Mouse (Mus musculus): ENCODE results near the gene Rhod.
"Not testable (repeated sequence)": the region's sequence is repeated elsewhere in the genome, so short reads cannot be mapped to it uniquely, and the experiment has no call there.

The Rhod gene

DNA sequence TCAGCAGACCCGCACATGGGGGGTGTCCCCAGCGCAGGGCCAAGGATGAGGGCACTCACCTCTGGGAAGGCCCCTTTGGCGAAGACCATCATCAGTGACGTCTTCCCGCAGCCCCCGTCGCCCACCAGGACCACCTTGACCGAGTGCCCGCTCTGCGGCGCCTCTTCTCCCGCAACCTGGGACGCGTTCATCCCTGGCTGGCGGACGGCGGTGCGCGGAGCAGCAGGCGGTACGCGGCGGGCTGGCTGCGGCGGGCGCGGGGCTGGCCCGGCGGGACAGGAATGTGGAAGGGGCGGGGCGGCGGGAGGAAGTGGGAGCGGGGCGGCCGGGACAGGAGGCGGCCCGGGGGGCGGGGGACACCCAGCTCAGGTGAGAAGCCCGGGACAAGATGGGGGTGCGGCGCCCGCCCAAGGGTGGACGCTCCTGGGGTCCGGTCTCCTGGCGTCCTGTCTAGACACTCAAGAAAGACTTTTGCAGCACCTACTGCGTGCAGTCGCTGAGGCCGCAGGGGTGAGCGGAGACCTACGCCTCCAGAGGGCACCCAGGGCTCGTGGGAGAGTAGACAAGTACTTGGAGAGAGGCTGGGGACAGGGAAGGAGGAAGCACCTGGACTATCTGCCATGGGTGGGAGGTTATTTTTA is at the start of gene Rhod:
Gene Rhod (minus strand): TSS at position 272 of the 641 bp plus-strand sequence.
- DNase-seq = peak; percentile 65 to 78

GRCm38 (mm10) chr19:4487877-4488276 is 48.6 kb upstream of the Rhod start:
- DNase-seq = no peak

GRCm38 (mm10) chr19:4485006-4485405 is 45.8 kb upstream of the Rhod start:
- peak in 1 of 2 experiments; percentile 20 for DNase-seq

DNA sequence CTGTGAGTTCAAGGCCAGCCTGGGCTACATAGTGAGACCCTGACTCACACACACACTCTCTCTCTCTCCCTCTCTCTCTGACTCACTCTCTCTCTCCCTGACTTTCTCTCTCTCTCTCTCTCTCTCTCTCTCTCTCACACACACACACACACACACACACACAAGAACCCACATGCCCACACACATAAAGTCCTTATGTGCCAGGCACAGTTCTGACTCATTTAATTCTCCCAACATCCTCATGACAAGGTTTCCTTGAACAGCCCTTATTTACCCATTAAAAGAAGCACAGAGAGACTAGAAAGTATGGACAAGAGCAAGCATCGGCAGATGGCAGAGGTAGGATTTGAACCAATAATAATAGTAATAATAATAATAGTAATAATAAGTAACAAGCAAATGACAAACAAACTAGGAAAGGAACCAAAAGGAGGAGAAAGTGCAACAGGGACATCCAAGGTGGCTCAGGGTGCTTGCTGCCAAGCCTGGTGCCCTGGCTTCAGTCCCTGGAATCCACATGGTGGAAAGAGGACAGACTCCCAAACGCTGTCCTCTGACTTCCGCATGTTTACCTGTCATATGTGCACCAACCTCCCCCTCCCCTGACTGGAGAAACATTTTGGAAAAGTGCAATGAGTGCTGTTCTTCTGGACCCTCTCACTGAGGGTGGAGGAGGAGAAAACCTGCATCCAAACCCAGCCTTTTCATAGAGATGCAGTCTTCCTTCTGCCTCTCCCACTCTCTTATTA is 43.1 kb upstream of the Rhod start:
- no peak for DNase-seq

DNA sequence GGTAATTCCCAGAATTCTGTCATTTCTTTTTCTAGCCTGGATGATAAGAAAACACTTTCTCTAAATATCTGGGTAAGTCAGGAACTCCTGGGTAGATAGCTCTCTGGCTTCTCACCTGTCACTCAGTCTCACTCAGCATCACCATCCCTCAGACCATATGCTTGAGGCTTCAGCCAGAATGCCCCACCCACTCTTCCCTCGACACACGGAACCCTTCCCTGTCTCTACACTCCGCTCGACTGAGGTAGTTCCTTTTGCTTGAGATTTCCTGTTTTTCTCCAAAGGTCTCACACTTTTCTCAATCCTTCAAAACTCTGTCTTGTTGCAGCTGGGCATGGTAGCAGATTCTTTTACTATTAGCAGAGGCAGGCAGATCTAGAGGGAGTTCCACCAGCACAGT is 42.1 kb upstream of the Rhod start:
- DNase-seq = no peak

DNA sequence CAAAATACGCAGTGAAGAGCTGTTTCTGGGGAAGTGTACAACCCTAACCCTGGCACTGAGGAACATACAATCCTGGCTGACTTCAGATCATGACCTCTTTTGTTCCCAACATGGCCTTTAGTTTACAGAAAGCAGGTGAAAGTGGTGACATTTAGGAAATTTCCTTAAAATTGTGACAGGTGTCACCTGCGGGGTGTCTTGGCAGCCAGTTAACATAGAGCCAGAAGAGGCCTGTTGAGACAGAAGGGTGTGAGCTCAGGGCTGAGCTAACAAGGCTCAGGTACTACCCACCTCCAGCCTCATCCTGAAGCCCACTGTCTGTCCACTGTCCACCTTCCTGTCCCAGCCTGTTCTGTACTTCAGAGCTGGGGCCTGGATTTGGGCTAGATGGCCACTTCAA is 40.8 kb upstream of the Rhod start:
- DNase-seq = no peak

DNA sequence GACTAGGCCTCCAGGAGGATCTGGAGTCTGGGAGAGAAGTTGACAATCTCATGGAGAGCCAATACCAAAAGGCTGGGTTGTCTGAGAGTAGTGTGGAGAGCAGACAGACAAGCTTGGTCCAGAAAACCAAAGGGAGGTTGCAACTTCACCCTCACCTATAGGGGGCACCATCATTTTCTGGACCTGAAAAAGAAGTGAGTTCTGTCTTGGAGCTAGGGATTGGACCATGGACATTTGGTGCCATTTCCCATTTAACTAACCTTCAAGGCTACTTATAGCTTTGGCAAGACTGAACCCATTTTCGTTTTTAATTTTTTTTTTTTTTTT is 38.9 kb upstream of the Rhod start:
- DNase-seq = no peak

- DNase-seq = no peak
These were observed 38.3 kb upstream of the Rhod start, which contains the start of gene Syt12 for GRCm38 (mm10) chr19:4477345-4478189. Syt12 (minus strand) TSS chr19:4477447.

DNA sequence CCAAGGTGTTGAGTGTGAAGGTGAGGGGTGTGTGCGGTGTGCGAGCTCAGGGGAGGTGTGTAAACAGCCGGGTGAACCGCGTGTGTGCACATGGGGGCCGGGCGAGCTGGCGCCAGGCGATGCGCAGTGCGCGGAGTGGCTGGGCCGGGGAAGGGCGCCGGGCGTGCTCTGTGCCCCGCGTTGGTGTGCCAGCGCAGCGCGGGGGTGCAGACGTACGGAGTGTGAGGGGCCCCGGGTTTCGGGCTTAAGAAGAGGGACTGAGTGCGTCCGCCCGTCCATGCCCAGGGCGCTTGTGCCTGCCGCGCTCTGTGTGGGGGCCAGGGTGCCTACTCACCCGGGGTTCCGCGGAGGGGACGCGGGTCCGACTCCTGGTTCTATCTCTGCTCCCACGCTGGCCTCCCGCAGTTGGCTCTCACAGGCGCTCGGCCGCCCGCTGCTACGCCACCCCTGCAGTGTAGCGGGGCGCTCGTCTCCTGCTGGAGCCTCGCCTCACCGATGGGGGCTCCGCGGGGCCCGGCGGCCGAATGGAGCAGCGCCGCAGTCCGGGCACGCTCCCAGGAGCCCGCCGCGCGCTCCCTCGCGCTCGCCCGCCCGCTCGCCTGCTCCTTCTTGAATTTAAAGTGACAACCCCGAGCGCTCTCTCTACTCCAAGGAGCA is 37.5 kb upstream of the Rhod start:
- no peak for DNase-seq

- no peak for DNase-seq
These were observed 36.1 kb upstream of the Rhod start for GRCm38 (mm10) chr19:4475224-4475925.

DNA sequence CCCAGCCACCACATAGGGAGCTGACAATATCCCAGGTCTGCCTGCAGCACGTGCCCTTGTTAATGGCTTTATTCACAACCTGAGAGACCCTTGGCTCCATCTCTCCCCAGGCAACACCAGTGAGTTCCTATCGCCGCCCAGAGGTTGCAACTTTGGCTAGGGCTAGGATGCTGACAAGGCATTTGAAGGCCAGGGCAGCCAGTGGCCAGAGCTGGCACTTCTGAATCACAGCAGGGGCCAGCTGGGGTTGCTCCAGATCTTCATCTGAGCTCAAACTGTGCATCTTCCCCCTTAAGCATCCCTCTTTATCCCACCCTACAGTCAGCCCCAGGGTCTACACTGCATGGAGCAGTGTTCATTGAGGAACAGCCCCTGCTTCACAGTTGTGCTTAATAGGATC is 35.5 kb upstream of the Rhod start:
- DNase-seq = no peak

DNA sequence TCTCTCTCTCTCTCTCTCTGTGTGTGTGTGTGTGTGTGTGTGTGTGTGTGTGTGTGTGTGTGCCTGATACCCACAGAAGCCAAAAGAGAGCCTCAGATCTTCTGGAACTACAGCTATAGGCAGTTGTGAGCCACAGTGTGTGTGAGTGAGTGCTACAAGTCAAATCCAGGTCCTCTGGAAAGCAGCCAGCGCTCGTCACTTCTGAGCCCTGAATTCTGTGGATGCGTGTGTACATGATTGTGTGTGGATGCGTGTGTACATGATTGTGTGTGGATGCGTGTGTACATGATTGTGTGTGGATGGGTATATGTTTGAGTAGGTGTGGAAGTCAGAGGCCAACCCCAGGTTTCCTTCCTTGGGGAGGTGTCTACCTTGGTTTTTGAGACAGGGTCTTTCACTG is 34.3 kb upstream of the Rhod start:
- DNase-seq = no peak

DNA sequence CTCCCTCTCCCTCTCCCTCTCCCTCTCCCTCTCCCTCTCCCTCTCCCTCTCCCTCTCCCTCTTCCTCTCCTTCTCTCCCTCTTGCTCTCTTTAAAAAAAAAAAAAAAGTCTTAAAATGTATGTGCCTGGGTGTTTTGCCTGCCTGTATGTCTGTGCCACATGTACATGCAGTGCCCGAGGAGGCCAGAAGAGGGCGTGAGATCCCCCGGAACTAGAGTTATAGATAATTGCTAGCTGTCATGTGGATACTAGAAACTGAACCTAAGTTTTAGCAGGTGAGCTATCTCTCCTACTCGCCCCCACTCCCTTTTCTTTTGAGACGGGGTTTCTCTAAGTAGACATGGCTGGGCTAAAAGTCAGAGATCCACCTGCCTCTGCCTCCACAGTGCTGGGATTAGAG is 29.1 kb upstream of the Rhod start:
- peak in 1 of 2 experiments; percentile 64 for DNase-seq

DNA sequence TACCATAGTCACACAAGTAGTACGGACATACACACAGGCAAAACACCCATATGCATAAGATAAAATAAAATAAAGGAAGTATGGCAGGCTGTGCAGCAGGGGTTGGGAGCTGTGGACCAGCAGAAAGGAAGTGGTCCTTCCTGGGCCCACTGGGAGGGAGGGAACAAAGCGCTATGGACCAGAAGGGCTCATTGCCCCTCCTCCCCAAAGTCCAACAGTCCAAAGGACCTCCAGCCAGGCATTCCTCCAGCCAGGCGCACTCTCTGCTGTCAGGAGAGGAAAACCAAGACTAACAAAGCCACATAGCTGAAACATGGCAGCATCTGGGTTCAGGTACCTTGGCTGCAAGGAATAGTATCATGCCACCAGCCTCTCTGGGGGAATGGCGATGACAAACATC is 25.4 kb upstream of the Rhod start:
- DNase-seq = peak; percentile 23 to 39

DNA sequence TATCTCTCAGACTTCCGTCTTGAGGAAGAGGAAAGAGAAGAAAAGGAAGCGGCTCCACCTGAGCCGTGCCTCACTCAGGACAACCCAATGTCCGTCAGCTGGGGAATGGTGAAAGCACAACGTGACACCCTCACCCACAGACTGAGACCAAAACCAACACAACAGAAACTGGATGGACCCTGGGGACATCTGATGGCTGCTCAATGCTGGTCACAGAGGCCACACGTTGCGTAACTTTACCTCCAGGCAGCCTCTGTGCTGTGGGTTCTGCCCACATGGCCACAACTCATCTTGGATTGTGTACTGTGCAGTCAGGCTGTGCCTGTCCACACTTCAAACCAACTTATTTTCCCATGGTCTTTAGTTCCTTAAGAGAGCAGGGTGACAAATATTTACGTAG is 22.7 kb upstream of the Rhod start:
- no peak for DNase-seq

GRCm38 (mm10) chr19:4456227-4456626 is 17.0 kb upstream of the Rhod start:
- DNase-seq = peak; percentile 32 to 75

GRCm38 (mm10) chr19:4455071-4455800 is 16.0 kb upstream of the Rhod start:
- DNase-seq = no peak

DNA sequence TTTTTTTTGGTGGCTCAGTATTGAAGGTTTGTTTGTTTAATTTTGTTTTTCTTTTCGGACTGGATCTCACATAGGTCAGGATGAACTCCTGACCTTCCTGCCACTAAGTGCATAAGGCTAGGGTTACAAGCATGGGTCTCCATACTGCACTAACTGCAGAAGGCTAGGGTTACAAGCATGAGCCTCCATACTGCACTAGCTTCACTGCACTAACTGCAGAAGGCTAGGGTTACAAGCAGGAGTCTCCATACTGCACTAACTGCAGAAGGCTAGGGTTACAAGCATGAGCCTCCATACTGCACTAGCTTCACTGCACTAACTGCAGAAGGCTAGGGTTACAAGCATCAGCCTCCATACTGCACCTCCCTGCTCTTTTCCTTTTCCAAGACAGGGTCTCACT is 14.8 kb upstream of the Rhod start:
- not testable (repeated sequence) for DNase-seq

- no peak for DNase-seq
These were observed 13.3 kb upstream of the Rhod start for GRCm38 (mm10) chr19:4452525-4452924.

- DNase-seq = no peak
These were observed 12.7 kb upstream of the Rhod start for GRCm38 (mm10) chr19:4451965-4452364.

DNA sequence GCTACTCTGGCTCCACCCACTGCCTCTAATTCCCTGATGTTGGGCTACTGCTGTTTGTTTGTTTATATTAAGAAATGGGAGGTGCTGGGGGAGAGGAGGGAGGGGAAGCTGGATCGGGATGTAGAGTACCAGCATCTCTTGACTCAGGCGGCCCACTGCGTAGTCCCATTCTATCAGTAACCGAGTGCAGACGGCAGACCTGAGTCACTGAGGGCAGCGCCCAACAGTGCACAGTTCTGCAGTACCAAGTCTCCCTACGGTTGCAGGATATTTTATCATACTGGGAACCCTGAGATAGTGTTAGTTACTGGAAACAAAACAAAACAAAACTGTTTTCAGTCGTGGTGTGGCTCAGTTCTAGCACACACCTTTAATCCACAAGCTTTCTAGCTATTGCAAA is 11.9 kb upstream of the Rhod start:
- DNase-seq = no peak

- no peak for DNase-seq
These were observed 11.4 kb upstream of the Rhod start for GRCm38 (mm10) chr19:4450666-4451065.

Data from kidney, adult 8-10 months (tissue).